Mouse (Mus musculus) left cerebral cortex, adult 2 months (tissue): ENCODE results near the gene Nbas. TPM values are rescaled to one million over a fixed set of nuclear protein-coding genes. Genes with fewer than 3 reads are reported as not detected.

Experiments
- DNase-seq, 2 experiments: peaks; one replicate each; pipeline ENCODE4 v3.0.0; 2021 to 2022; ENCODE audit warnings: low spot score in 2 of 2, mixed read lengths in 1 of 2; ENCODE audit errors: extremely low spot score in 1 of 2
- H3K27ac ChIP-seq: fragments of 200-600 bp; 2 replicates; pipeline ENCODE4 v1.8.1; 2022
- H3K4me3 ChIP-seq: fragments of 200-600 bp; 2 replicates; pipeline ENCODE4 v1.8.1; 2022
- CTCF ChIP-seq: fragments of 200-600 bp; IDR thresholded peaks from 2 replicates; pipeline ENCODE4 v1.8.1; 2022; ENCODE audit warnings: antibody characterized with exemption, mild to moderate bottlenecking, moderate library complexity
- intact Hi-C: fragments of 180-260 bp; cut with DNase I; formaldehyde crosslinking; loops from one replicate; pipeline ENCODE4 v1.15.1; 2025
- total RNA-seq, 2 experiments: library from RNA; stranded (reverse); gene quantifications; 2 replicates each; pipeline ENCODE4 v1.2.3; 2021

The Nbas gene
- total RNA-seq, 2 experiments from 2014 or later: 33.3 to 33.9 TPM

DNA sequence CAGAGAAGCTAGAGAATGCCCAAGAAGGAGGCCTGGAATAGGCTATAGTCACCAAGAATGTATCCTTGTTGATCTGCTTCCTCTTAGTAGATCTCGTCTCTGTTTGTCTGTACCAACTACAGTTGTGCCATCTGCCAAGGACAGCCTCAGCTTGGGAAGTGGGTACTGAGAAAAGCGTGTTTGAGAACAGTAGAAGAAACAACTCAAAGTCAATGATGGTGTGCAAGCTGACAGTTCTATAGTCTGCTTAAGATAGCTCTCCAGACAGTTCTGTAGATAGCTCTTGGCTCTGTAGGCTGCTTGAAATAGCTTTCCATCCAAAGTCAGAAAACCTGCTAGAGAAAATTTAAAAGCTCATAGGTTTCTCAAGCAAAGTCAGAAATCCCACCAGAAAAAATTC is 149.7 kb downstream of the Nbas start:
- no peak for DNase-seq
- intact Hi-C loops: no loop called here
- Histone ChIP-seq H3K4me3 (no peak overlapping the region), H3K27ac (0 out of 2 replicates have a peak overlapping the region, but pooled peaks have one; percentile 8)
- no peak for TF ChIP-seq CTCF

DNA sequence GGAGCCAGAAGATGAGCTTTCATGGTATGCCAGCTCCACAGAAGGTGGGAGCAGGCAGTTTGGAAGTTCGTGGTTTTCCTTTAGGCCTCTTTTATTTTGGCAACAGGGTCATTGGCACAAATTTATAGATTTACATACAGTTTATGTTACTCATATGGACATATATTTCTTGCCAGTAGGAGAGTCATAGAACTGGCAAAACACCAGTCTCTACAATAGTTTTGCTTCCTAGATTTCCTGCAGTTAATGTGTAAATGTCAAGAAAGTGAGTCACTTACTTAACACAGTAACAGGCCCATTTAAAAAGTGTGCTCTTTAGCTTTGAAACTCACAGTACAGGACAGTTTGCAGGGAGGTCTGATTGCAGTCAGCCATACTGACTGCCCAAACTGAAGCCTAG is 161.3 kb downstream of the Nbas start:
- DNase-seq: no peak
- TF ChIP-seq CTCF: no peak
- H3K4me3 ChIP-seq: no peak overlapping the region
- no peak overlapping the region for H3K27ac ChIP-seq
- intact Hi-C loops: no loop called here

DNA sequence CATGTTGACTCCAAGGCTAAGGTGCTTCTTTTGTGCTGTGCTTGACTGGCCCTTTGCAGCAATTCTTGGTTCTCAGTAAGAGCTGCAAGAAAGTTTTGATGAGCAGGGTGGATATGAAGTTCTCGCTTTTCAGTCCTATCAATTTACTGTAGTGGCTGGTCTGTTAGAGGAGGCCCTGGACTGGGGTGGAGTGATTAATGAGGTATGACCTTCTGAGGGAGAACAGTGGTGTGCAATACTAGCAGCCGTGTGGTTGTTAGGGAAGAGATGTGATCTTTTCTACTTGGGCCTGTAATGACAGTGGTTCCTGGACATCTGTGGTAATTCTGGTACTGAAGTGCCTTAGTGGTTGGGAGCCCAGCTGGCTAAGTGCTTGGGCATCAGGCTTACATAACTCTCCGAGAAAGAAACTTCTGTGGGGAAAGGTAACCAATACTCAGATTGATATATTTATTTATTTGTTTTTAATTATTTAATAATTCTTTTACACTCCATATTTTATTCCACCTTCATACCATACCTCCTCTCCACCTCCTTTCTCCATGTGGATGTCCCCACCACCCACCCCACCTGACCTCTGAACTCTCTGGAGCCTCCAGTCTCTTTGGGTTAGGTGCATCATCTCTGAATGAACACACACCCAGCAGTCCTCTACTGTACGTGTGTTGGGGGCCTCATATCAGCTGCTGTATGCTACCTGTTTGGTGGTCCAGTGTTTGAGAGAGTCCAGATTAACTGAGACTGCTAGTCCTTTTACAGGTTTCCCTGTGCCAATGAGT is 175.9 kb downstream of the Nbas start:
- no peak for DNase-seq
- Histone ChIP-seq H3K27ac (no peak overlapping the region), H3K4me3 (no peak overlapping the region)
- TF ChIP-seq CTCF: no peak
- intact Hi-C loops: no loop called here

DNA sequence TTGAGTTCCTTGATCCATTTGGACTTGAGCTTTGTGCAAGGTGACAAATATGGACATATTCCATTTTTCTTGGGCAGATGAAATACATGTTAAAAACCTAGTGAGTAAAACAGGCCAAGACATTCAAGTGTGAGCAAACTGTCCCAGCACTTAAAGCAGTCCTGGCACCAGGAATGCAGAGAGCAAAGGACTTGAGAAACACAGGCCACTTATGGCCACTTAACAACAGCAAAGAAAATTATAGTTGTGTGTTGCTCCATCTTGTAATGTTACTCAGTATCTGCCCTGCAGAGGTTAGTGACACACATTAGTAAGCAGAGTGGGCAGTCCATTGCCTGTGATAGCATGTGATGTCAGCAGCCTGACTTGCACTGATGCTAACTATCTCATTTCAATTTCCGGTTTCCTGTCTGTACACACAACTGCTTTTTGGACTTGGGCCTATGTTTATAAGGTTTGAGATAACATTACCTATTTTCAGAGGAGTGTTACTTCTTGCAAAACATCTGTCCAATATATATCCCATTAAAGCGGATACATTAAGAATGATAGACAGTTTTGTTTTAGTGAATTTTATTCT is 176.6 kb downstream of the Nbas start:
- Histone ChIP-seq H3K27ac (no peak overlapping the region), H3K4me3 (no peak overlapping the region)
- DNase-seq: no peak
- intact Hi-C loops: no loop called here
- TF ChIP-seq CTCF: no peak

DNA sequence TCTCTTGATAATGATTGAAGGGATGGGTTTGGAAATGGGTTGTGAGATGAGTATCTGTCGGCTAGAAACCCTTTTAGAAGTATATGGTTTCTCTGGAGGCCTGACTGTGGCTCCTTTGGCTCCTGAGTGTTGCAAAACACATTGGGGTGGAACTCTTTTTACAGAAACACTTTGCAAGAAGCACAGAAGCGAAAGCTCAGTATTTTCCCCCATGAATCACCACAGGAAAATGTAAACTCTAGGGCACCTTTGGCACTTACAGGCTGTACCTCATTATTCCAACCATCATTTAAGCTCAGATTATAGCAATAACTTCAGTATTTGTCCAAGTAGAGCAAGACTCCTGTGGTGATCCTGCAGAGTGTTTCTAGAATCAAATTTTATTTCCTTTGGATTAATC is 180.0 kb downstream of the Nbas start:
- Histone ChIP-seq H3K27ac (no peak overlapping the region), H3K4me3 (no peak overlapping the region)
- DNase-seq: no peak
- no peak for TF ChIP-seq CTCF
- intact Hi-C loops: no loop called here

DNA sequence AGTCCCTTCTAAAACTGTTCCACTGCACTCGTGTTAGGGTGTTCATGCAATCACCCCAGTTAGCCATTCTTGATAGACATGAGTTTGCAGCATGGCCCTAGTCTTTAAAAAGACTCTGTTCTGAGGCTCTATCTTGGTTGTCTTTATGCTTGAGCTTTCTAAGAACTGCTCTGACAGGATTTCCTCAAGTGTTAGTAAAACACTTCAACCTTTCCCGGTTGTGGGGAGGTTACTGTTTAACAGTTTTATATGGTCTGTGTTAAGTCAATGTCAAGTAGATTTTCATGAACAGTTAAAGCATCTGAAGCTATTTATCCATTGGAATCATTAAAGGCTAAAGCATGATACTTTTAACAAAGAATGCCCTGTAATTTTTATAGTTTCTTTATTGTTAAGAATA is 183.1 kb downstream of the Nbas start:
- no peak for TF ChIP-seq CTCF
- no peak overlapping the region for H3K27ac ChIP-seq
- H3K4me3 ChIP-seq: no peak overlapping the region
- intact Hi-C loops: no loop called here
- no peak for DNase-seq

DNA sequence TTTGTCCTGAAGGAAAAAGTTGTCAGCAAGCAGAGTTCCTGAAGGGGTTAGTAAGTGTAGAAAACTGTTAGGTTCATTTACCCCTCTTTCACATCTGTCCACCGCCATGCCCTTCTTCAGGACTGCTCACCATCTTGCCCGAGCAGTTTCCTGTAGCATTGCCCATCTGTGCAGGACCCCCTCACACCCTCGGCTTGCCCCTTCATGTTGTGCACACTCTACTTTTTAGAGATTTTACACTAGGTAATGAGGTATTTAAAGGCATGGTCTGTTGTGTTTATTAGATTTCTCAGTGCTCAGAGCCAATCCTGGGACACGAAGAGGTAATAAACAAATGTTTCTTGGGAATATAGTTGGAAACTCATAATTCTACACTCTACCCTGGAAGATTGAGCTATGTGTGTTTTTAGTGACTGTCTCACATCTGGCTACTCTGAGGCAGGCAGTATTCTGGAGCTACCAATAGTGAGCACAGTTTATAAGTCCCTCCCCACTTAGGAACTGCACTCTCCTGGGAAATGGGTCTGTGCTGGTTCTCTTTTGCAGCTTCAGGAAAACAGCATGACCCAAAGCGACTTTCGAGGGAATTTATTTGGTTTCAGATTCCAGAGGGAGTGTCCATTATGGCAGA is 191.4 kb downstream of the Nbas start:
- no peak overlapping the region for H3K4me3 ChIP-seq
- intact Hi-C loops: no loop called here
- no peak for DNase-seq
- no peak overlapping the region for H3K27ac ChIP-seq
- TF ChIP-seq CTCF: no peak

DNA sequence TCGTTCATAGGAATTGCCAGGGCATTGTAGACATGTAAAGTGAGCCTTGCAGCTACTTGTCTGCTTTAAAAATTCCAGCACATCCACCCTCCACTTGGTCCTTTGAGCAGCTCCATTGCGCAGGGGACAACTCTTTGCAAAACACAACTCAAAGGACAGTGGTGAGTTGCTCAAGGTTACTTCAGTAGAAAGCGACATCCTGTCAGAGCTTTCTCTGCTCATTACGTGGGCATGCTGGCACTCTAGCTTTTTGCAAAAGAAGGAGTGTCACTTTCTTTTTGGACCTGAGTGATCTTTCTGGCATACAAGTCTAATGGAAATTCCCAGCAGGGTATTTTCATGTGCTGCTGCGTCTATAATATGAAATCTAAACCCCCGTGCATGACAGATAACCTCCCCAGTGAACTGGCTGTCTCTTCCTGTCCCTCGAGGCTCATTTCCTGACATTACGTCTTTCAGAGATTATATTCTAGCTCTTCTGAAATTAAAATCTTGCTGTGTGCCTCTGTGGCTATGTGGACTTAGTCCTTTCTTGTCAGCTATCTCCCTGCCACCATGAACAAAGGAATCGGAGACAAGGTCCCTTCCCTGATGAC is 192.7 kb downstream of the Nbas start:
- intact Hi-C loops: loop anchor here (1.0 kb wide), 1 partner anchor 137 kb away; no protein-coding TSS in a partner anchor
- DNase-seq: no peak
- H3K4me3 ChIP-seq: no peak overlapping the region
- no peak for TF ChIP-seq CTCF
- peak overlapping the region; percentile 24 for H3K27ac ChIP-seq

DNA sequence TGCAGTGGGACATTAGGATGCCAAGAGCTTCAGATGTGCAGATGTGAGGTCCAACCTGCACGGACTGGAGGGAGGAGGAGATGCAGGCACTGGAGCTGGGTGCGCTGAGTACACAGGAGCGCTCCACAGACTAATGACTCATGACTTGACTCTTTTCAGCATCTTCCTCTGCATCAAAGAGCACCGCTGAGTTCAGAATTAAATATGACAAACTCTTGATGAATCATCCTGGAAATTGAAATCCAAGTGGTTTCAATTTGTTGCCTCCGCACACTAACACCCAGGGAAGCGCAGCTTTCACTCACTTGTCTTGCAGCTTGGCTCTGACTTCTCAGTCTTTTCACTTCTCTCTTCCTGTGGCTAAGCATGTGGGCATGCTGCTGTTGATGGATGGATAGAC is 193.5 kb downstream of the Nbas start:
- peak in 1 of 2 experiments; percentile 33 for DNase-seq
- intact Hi-C loops: loop anchor here (1.0 kb wide), 1 partner anchor 136 kb away; no protein-coding TSS in a partner anchor
- no peak for TF ChIP-seq CTCF
- peak overlapping the region; percentile 24; the same call in 1 of the 2 replicates for H3K27ac ChIP-seq
- H3K4me3 ChIP-seq: no peak overlapping the region

DNA sequence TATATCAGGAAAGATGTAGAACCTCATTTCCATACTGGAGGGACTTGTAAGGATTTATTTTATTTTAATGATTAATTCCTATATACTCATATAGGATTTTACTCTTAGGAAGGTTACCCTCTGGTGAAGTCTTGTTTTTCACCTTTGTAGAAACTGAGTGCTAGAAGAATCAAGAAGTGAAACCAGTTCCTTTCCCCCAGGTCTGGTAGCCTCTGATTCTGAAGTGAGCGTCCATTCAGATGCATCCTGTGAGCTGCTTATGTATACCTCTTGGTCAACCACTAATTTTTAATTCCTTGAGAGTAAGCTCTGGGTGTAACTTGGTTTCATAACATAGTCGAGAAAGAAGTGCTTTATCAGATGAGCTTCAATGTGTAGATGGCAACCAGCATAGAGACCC is 196.6 kb downstream of the Nbas start:
- DNase-seq: no peak
- Histone ChIP-seq H3K27ac (no peak overlapping the region), H3K4me3 (no peak overlapping the region)
- intact Hi-C loops: no loop called here
- TF ChIP-seq CTCF: no peak

DNA sequence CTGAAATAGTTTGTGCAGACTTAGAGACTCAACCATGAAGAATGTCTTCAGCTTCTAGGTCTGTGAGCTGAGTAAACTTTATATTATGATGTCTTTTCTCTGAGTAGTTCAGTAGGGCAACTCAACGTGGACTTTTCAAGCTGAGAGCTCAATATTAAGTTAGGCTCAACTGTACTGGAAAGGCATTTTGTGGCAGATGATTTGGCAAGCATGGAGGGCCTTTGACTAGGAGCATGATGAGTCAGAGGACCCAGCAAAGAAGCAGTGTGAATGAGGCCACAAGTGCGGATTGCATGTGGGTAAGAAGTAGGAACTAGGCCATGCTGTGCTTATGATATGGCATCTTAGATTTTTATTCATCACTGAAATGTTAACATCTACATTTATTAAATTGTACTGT is 205.9 kb downstream of the Nbas start:
- Histone ChIP-seq H3K4me3 (no peak overlapping the region), H3K27ac (no peak overlapping the region)
- intact Hi-C loops: no loop called here
- no peak for DNase-seq
- no peak for TF ChIP-seq CTCF

DNA sequence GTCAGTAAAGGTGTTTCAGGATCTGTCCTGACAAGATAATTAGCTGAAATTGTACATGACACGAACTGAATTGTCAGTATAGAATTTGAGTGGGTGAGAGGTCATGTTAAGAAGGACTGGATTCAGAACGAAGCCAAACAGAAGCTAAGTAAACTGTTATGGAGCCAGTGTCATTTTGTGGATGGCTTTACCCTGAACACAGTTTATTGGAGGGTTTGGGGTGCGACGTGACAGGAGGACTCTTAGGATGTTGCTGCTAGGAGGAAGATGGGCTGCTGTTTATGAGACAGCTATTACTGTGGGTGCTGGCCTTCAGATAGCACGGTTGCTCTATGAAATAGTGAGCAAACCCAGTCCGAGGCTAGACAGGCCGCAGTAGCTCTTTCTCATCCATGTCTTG is 210.2 kb downstream of the Nbas start:
- H3K4me3 ChIP-seq: no peak overlapping the region
- H3K27ac ChIP-seq: no peak overlapping the region
- DNase-seq: no peak
- TF ChIP-seq CTCF: no peak
- intact Hi-C loops: no loop called here
